Mouse (Mus musculus): Measurements from ENCODE around the gene Smim6. TPM values are rescaled to one million over a fixed set of nuclear protein-coding genes. Genes with fewer than 3 reads are reported as not detected.
A peak's percentile ranks its signal among the peaks of the same experiment; 100 is the strongest.

Smim6 gene
- polyA plus RNA-seq, 1 experiment from 2014 or later: 3.2 TPM

GRCm38 (mm10) chr11:115901338-115902161, 10.3 kb upstream of the Smim6 start:
- H3K9ac ChIP-seq: peak overlapping the region; percentile 85
- 12% methylated on average over 9 of the region's 9 CpGs for WGBS (ENCODE audit: insufficient replicate concordance)

DNA sequence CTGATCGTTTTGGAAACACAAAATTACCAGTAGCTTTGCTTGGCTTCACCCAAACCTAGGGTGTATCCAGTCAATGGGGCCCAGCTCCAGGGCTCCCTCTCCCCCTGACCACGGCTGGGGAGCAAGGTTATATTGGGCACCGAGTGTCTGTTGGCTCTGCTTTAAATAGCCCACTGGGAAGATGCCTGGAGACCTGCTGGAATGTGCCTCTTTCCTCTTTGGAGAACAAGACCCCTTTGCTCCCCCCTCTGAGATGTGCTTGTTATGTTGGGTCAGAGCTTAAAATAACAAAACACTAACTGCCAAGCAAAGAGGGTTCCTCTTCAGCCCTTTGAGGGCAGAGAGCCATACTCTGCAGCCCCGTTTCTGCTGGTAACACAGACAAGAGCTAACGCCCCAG, 9.6 kb upstream of the Smim6 start:
- 14% methylated on average over 5 of the region's 5 CpGs for WGBS (ENCODE audit: insufficient replicate concordance)
- ATAC-seq (ENCODE audit: low read depth) (no peak), DNase-seq (no peak)
- Histone ChIP-seq H3K9me3 (replicated peaks) (no peaks in the 10 kb centered on the region), H3K4me2 (peak overlapping the region; percentile 91), H3K27ac (peak overlapping the region; percentile 99), H3K4me3 (replicated peaks) (peak overlapping the region; percentile 66), H3K9ac (peak overlapping the region; percentile 85), H3K36me3 (peaks cover 48% of the 10 kb centered on the region), H3K27me3 (no peaks in the 10 kb centered on the region), H3K4me1 (replicated peaks) (peaks cover 98% of the 10 kb centered on the region)

More at GRCm38 (mm10) chr11:115901338-115902161, 10.3 kb upstream of the Smim6 start:
- peak overlapping the region; percentile 66 for H3K4me3 ChIP-seq (replicated peaks)
- H3K4me1 ChIP-seq (replicated peaks): peaks cover 92% of the 10 kb centered on the region
- peak overlapping the region; percentile 91 for H3K4me2 ChIP-seq
- peak overlapping the region; percentile 99 for H3K27ac ChIP-seq
- peak; percentile 67 for ATAC-seq (ENCODE audit: low read depth)
- peaks cover 48% of the 10 kb centered on the region for H3K36me3 ChIP-seq
- no peaks in the 10 kb centered on the region for H3K9me3 ChIP-seq (replicated peaks)
- no peaks in the 10 kb centered on the region for H3K27me3 ChIP-seq
- peak; percentile 79 for DNase-seq

- H3K9ac ChIP-seq: peak overlapping the region; percentile 85
- peak overlapping the region; percentile 91 for H3K4me2 ChIP-seq
- peak overlapping the region; percentile 66 for H3K4me3 ChIP-seq (replicated peaks)
- DNase-seq: no peak
- H3K9me3 ChIP-seq (replicated peaks): no peaks in the 10 kb centered on the region
- H3K27me3 ChIP-seq: no peaks in the 10 kb centered on the region
- H3K27ac ChIP-seq: peak overlapping the region; percentile 99
- 29% methylated on average over 1 of the region's 1 CpGs for WGBS (ENCODE audit: insufficient replicate concordance)
- ATAC-seq (ENCODE audit: low read depth): no peak
- peaks cover 98% of the 10 kb centered on the region for H3K4me1 ChIP-seq (replicated peaks)
- peaks cover 48% of the 10 kb centered on the region for H3K36me3 ChIP-seq
Measured at GRCm38 (mm10) chr11:115902831-115903230, 9.0 kb upstream of the Smim6 start.

DNA sequence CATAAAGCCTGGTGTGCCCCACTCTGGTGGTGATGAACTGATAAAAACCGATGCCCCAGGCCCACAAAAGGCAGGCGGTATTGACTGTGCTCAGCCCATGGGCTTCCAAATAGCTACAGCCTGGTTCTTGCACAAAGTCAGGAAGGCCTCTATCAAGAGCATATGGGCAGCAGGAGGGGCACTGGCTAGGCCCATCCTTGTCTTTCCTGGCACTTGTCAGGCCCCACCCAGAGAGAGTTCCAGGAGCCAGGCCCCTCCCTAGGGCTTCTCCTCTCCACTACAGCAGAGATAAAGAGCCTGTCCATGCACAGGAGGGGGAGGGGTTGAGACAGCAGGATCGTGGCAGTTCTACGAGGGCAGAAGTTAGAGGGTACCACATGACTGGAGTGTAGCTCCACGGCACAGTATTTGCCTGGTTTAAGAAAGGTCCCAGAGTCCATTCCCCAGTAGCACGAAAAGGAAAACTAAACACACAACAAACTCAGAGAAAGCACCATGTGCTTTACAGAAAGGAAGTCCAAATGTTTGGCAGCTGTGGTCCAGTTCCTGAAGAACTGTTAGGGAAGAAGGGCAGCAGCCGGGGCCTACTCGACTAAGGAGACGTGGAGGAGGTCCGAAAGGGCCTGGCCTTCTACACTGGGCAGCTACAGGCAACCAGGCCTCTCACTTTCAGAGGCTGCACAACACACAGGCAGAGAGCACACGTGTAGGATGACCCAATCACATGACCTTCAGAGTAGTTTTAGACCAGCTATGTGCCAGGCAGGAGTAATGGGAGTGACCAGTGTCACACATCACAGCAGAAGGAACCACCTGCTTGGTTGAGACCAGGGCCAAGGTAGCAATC, 8.2 kb upstream of the Smim6 start:
- 11% methylated on average over 11 of the region's 11 CpGs for WGBS (ENCODE audit: insufficient replicate concordance)
- DNase-seq (peak; percentile 78), ATAC-seq (ENCODE audit: low read depth) (peak; percentile 87)
- H3K4me1 ChIP-seq (replicated peaks): peaks cover 98% of the 10 kb centered on the region
- H3K4me3 ChIP-seq (replicated peaks): peak overlapping the region; percentile 66
- peaks cover 55% of the 10 kb centered on the region for H3K36me3 ChIP-seq
- H3K27ac ChIP-seq: peak overlapping the region; percentile 99
- no peaks in the 10 kb centered on the region for H3K9me3 ChIP-seq (replicated peaks)
- peak overlapping the region; percentile 91 for H3K4me2 ChIP-seq
- no peaks in the 10 kb centered on the region for H3K27me3 ChIP-seq
- H3K9ac ChIP-seq: peak overlapping the region; percentile 85

DNA sequence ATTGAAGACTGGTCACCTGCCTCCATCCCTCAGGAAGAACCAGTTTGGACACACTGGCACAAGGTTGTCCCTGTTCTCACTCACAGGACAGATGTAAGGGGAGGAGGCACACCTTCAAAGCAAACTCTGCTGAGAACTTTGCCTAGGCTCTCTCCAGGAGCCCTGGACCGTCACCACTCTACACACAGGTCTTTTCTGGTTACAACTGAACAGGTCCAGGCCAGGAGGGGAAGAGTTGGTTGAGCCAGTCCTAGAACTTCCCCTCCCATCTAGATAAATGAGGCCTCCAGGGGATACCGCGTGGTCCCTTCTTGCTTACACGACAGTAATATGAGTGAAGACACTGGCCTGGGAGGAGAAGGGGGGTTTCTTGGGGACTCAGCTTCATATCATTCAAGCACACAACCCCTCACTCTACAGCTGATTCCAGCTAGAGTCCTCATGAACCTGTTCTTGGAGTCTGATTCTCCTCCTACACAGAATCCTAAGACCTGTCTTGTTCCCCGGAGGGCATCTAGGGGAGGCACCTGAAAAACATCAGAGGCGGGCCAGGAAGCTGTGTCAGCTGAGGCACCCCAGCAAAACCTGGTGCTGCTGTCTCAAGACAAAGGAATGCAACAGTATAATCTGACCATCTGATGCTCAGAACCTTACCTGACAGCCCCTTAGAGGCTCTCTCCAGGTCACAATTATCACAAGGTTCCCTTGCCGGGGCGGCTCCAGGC, 7.4 kb upstream of the Smim6 start:
- Histone ChIP-seq H3K9ac (peak overlapping the region; percentile 85), H3K4me2 (peak overlapping the region; percentile 91), H3K36me3 (peaks cover 63% of the 10 kb centered on the region), H3K27me3 (no peaks in the 10 kb centered on the region), H3K9me3 (replicated peaks) (no peaks in the 10 kb centered on the region), H3K27ac (peak overlapping the region; percentile 99), H3K4me3 (replicated peaks) (peak overlapping the region; percentile 66), H3K4me1 (replicated peaks) (peaks cover 98% of the 10 kb centered on the region)
- DNase-seq (no peak), ATAC-seq (ENCODE audit: low read depth) (peak; percentile 5; the same call in 1 of the 2 replicates)
- WGBS (ENCODE audit: insufficient replicate concordance): 47% methylated on average over 8 of the region's 8 CpGs

GRCm38 (mm10) chr11:115904956-115905790, 6.6 kb upstream of the Smim6 start:
- WGBS (ENCODE audit: insufficient replicate concordance): 76% methylated on average over 16 of the region's 16 CpGs
- H3K4me1 ChIP-seq (replicated peaks): peaks cover 97% of the 10 kb centered on the region
- H3K27me3 ChIP-seq: no peaks in the 10 kb centered on the region
- H3K36me3 ChIP-seq: peaks cover 64% of the 10 kb centered on the region
- H3K9me3 ChIP-seq (replicated peaks): no peaks in the 10 kb centered on the region
- DNase-seq: no peak
- 0 out of 2 replicates have a peak overlapping the region, but pooled peaks have one; percentile 66 for H3K4me3 ChIP-seq (replicated peaks)
- H3K9ac ChIP-seq: peak overlapping the region; percentile 85
- no peak for ATAC-seq (ENCODE audit: low read depth)
- peak overlapping the region; percentile 99 for H3K27ac ChIP-seq
- peak overlapping the region; percentile 91 for H3K4me2 ChIP-seq

GRCm38 (mm10) chr11:115906116-115906515, 5.7 kb upstream of the Smim6 start:
- Histone ChIP-seq H3K4me1 (replicated peaks) (peaks cover 97% of the 10 kb centered on the region), H3K27ac (peak overlapping the region; percentile 99), H3K9me3 (replicated peaks) (no peaks in the 10 kb centered on the region), H3K27me3 (no peaks in the 10 kb centered on the region), H3K36me3 (peaks cover 66% of the 10 kb centered on the region), H3K4me2 (no peak overlapping the region), H3K4me3 (replicated peaks) (no peak overlapping the region), H3K9ac (peak overlapping the region; percentile 85)
- WGBS (ENCODE audit: insufficient replicate concordance): 77% methylated on average over 3 of the region's 3 CpGs
- DNase-seq (no peak), ATAC-seq (ENCODE audit: low read depth) (no peak)

- Histone ChIP-seq H3K9ac (0 out of 2 replicates have a peak overlapping the region, but pooled peaks have one; percentile 85), H3K4me2 (no peak overlapping the region), H3K4me3 (replicated peaks) (no peak overlapping the region), H3K27me3 (no peaks in the 10 kb centered on the region), H3K4me1 (replicated peaks) (peaks cover 97% of the 10 kb centered on the region), H3K9me3 (replicated peaks) (no peaks in the 10 kb centered on the region), H3K27ac (peak overlapping the region; percentile 99), H3K36me3 (peaks cover 66% of the 10 kb centered on the region)
- 92% methylated on average over 5 of the region's 5 CpGs for WGBS (ENCODE audit: insufficient replicate concordance)
- no peak for ATAC-seq (ENCODE audit: low read depth)
- DNase-seq: no peak
Measured at GRCm38 (mm10) chr11:115906521-115906920, 5.3 kb upstream of the Smim6 start.

- Histone ChIP-seq H3K4me2 (peak overlapping the region; percentile 45), H3K9me3 (replicated peaks) (no peaks in the 10 kb centered on the region), H3K36me3 (peaks cover 58% of the 10 kb centered on the region), H3K27ac (peak overlapping the region; percentile 94), H3K4me3 (replicated peaks) (no peak overlapping the region; the same call in 1 of the 2 replicates), H3K4me1 (replicated peaks) (peaks cover 90% of the 10 kb centered on the region), H3K27me3 (no peaks in the 10 kb centered on the region), H3K9ac (peak overlapping the region; percentile 66)
- DNase-seq (peak; percentile 73), ATAC-seq (ENCODE audit: low read depth) (peak; percentile 88)
- WGBS (ENCODE audit: insufficient replicate concordance): 15% methylated on average over 5 of the region's 5 CpGs
Measured at GRCm38 (mm10) chr11:115911134-115911561, 669 bp upstream of the Smim6 start.

- WGBS (ENCODE audit: insufficient replicate concordance): 82% methylated on average over 4 of the region's 4 CpGs
- Histone ChIP-seq H3K4me3 (replicated peaks) (no peak overlapping the region), H3K9ac (peak overlapping the region; percentile 39; the same call in 1 of the 2 replicates), H3K27me3 (no peaks in the 10 kb centered on the region), H3K27ac (0 out of 2 replicates have a peak overlapping the region, but pooled peaks have one; percentile 2), H3K36me3 (peaks cover 47% of the 10 kb centered on the region), H3K4me1 (replicated peaks) (peaks cover 49% of the 10 kb centered on the region), H3K9me3 (replicated peaks) (no peaks in the 10 kb centered on the region), H3K4me2 (no peak overlapping the region)
- ATAC-seq (ENCODE audit: low read depth) (no peak), DNase-seq (no peak)
Measured at GRCm38 (mm10) chr11:115916579-115916978, 4.8 kb downstream of the Smim6 start.

Measured in liver, embryonic 13.5 days (tissue).